ENCODE assay signal across 8 mouse cellular contexts in the genomic region with DNA sequence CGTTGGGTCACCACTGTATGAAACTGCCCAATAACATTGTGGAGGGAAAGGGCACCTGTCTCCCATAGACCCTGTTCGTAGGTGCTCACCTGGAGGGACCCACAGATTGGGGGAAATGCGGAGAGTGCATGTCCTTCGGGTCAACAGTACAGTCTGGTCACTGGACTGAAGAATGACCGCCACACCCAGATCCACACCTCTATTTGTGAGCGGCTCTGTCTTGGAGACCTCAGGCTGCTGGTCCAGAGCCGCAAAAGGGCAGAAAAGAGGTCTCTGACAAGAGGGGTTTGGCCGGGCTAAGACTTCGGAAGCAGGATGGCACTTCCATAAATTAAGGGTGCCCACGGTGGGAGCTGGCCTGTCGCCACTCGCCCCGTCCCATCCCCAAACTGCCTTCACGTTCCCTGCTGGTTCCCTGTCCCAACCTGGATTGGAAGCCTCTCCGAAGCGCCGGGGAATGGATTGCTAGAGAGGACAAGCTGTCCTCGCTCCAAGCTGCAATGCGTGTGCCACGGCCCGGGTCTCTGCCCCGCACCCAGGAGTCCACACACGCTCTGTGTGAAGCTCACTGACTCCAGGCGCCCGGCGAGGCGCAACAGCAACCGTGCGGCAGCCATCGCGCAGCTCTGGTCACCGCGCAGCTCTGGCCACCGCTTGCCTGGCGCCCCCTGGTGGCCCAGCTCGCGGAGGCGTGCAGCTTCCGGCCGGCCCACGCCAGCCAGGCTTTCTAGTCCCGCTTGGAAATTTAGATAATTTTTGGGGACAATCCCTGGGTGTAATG. TPM values are rescaled to one million over a fixed set of nuclear protein-coding genes. Genes with fewer than 3 reads are reported as not detected.
DNase-seq lines count a peak whose midpoint lies in the region; ATAC-seq lines count a peak whose summit lies in the region.

Gene Nudt17, minus strand, starts transcription at position 660 of the 781 bp plus-strand sequence.

- peaks cover 69% of the 10 kb centered on the region for H3K36me3 ChIP-seq in embryonic facial prominence, embryonic 10.5 days (replicated peaks)
- H3K36me3 ChIP-seq in limb, embryonic 11.5 days (ENCODE audit: control insufficient read depth, insufficient read depth, low read length), result peaks cover 13% of the 10 kb centered on the region
- H3K36me3 ChIP-seq in midbrain, embryonic 13.5 days, result peaks cover 65% of the 10 kb centered on the region

- H3K9ac ChIP-seq in limb, embryonic 11.5 days (ENCODE audit: low read length), result peak within 1 kb of the TSS; percentile 70
- H3K9ac ChIP-seq in midbrain, embryonic 13.5 days (replicated peaks), result peak within 1 kb of the TSS; percentile 81

- H3K27ac ChIP-seq in embryonic facial prominence, embryonic 10.5 days (replicated peaks), result peak within 1 kb of the TSS; percentile 83
- H3K27ac ChIP-seq in limb, embryonic 11.5 days (replicated peaks; ENCODE audit: low read depth, low read length), result no peak within 1 kb of the TSS
- no peak within 1 kb of the TSS for H3K27ac ChIP-seq in midbrain, embryonic 13.5 days

- peak within 1 kb of the TSS; percentile 67 for H3K4me3 ChIP-seq in embryonic facial prominence, embryonic 10.5 days
- peak within 1 kb of the TSS; percentile 45 for H3K4me3 ChIP-seq in limb, embryonic 11.5 days (ENCODE audit: low read depth, low read length)
- H3K4me3 ChIP-seq in midbrain, embryonic 13.5 days (replicated peaks), result peak within 1 kb of the TSS; percentile 53

- H3K9me3 ChIP-seq in embryonic facial prominence, embryonic 10.5 days, result no peaks in the 10 kb centered on the region
- H3K9me3 ChIP-seq in limb, embryonic 11.5 days (ENCODE audit: control insufficient read depth, low read length), result no peaks in the 10 kb centered on the region
- H3K9me3 ChIP-seq in midbrain, embryonic 13.5 days, result no peaks in the 10 kb centered on the region

- peak within 1 kb of the TSS; percentile 90 for H3K4me2 ChIP-seq in limb, embryonic 11.5 days (ENCODE audit: low read depth, severe bottlenecking)
- H3K4me2 ChIP-seq in midbrain, embryonic 13.5 days (replicated peaks), result peak within 1 kb of the TSS; percentile 92

- H3K4me1 ChIP-seq in embryonic facial prominence, embryonic 10.5 days, result peaks cover 9% of the 10 kb centered on the region; the same call in 1 of the 2 replicates
- H3K4me1 ChIP-seq in limb, embryonic 11.5 days (ENCODE audit: control insufficient read depth, insufficient read depth, low read length), result 0 out of 2 replicates have a peak, but pooled peaks cover 2% of the 10 kb centered on the region
- peaks cover 9% of the 10 kb centered on the region; the same call in 1 of the 2 replicates for H3K4me1 ChIP-seq in midbrain, embryonic 13.5 days (replicated peaks)

- 6% methylated on average over 42 of the region's 42 CpGs for WGBS in embryonic facial prominence, embryonic 10.5 days
- 5% methylated on average over 42 of the region's 42 CpGs for WGBS in limb, embryonic 11.5 days
- 5% methylated on average over 42 of the region's 42 CpGs for WGBS in midbrain, embryonic 13.5 days

- peak; percentile 73 to 79 for DNase-seq in urinary bladder, adult 18-20 months (ENCODE audit: low spot score in 2 of 2)
- no peak for DNase-seq in urinary bladder, postnatal 10 days (ENCODE audit: low spot score)
- DNase-seq in embryonic facial prominence, embryonic 10.5 days (ENCODE audit: low spot score), result peak; percentile 88
- peak; percentile 96 for DNase-seq in heart, adult 11 months
- DNase-seq in kidney, adult 11 months, result peak; percentile 63
- DNase-seq in limb, embryonic 11.5 days (ENCODE audit: low spot score), result peak; percentile 86
- peak; percentile 46 for DNase-seq in skeletal muscle tissue, adult 2 months (ENCODE audit: low read depth, low spot score)

- peaks cover 18% of the 10 kb centered on the region for H3K27me3 ChIP-seq in embryonic facial prominence, embryonic 10.5 days (replicated peaks; ENCODE audit: low read depth, poor library complexity, severe bottlenecking)
- H3K27me3 ChIP-seq in limb, embryonic 11.5 days (ENCODE audit: control insufficient read depth, insufficient read depth, low read length), result no peaks in the 10 kb centered on the region
- H3K27me3 ChIP-seq in midbrain, embryonic 13.5 days, result peaks cover 12% of the 10 kb centered on the region

- peak; percentile 74 for ATAC-seq in limb, embryonic 11.5 days (ENCODE audit: insufficient number of reproducible peaks, low FRiP score, low TSS enrichment, low read depth)
- peak; percentile 91 for ATAC-seq in midbrain, embryonic 13.5 days

RNA-seq across cellular contexts. Expression of gene Nudt17, which starts in this region (rescaled TPM):
- polyA plus RNA-seq in embryonic facial prominence, embryonic 10.5 days (2016; fragmentation: Nextera tagmentation; extraction: Ambion mirVana), result 12.9 and 13.0 TPM in 2 replicates
- polyA plus RNA-seq in limb, embryonic 11.5 days (2014; fragmentation: Nextera tagmentation; extraction: Ambion mirVana), result 8.9 and 10.8 TPM in 2 replicates
- polyA plus RNA-seq in midbrain, embryonic 13.5 days (2015; fragmentation: Nextera tagmentation; extraction: Ambion mirVana), result 10.1 and 10.6 TPM in 2 replicates
